Mouse (Mus musculus) CH12.LX (cell line): Measurements from ENCODE around the gene Acvrl1. TPM values are rescaled to one million over a fixed set of nuclear protein-coding genes. Genes with fewer than 3 reads are reported as not detected.

Source experiments
- DNase-seq: peaks from one replicate; pipeline ENCODE4 v3.0.0-alpha.2; 2013; ENCODE audit errors: extremely low read depth
- H3K27ac ChIP-seq: 2 replicates; pipeline ENCODE4 v1.5.1; 2012; ENCODE audit warnings: low read depth, mild to moderate bottlenecking, control low read depth, moderate library complexity; ENCODE audit not compliant: insufficient read depth
- H3K27me3 ChIP-seq: replicated peaks from 2 replicates; pipeline ENCODE3; 2012; ENCODE audit warnings: inconsistent platforms
- H3K36me3 ChIP-seq, 2 experiments: replicated peaks in 1 of 2; 2 replicates each; pipeline versions ENCODE3 to v1.6.1; 2012; ENCODE audit warnings: inconsistent platforms in 1 of 2, low read length in 1 of 2, mild to moderate bottlenecking in 1 of 2, mixed read lengths in 1 of 2, moderate library complexity in 1 of 2; ENCODE audit not compliant: control insufficient read depth in 1 of 2, insufficient read depth in 1 of 2
- H3K4me1 ChIP-seq, 2 experiments: 2 replicates each; pipeline ENCODE4 v1.6.1; 2012; ENCODE audit warnings: inconsistent platforms in 1 of 2, moderate library complexity in 1 of 2; ENCODE audit not compliant: insufficient read depth in 2 of 2, control insufficient read depth in 1 of 2
- H3K4me2 ChIP-seq: 2 replicates; pipeline ENCODE4 v1.6.1; 2012; ENCODE audit warnings: low read depth, mild to moderate bottlenecking, control low read depth; ENCODE audit not compliant: poor library complexity, insufficient read depth, severe bottlenecking
- H3K4me3 ChIP-seq, 3 experiments: fragments of 150-350 bp in 1 of 3; sonication (generic) in 1 of 3; replicated peaks in 1 of 3; 2 replicates each; pipeline versions ENCODE3 to v1.5.1; 2011 to 2012; ENCODE audit warnings: low read depth in 2 of 3, low read length in 2 of 3, mild to moderate bottlenecking in 2 of 3, moderate library complexity in 2 of 3, control low read depth in 1 of 3, improper control_type of control experiment in 1 of 3, inconsistent platforms in 1 of 3, mixed read lengths in 1 of 3; ENCODE audit not compliant: poor library complexity in 1 of 3
- H3K79me2 ChIP-seq: replicated peaks from 2 replicates; pipeline ENCODE4 v1.6.1; 2012; ENCODE audit warnings: mild to moderate bottlenecking, moderate library complexity; ENCODE audit not compliant: control insufficient read depth, poor library complexity, insufficient read depth, severe bottlenecking; ENCODE audit errors: extremely low read depth
- H3K9ac ChIP-seq: 2 replicates; pipeline ENCODE4 v1.6.1; 2012; ENCODE audit warnings: low read depth, mild to moderate bottlenecking, control low read depth, moderate library complexity; ENCODE audit not compliant: insufficient read depth
- H3K9me3 ChIP-seq: replicated peaks from 2 replicates; pipeline ENCODE3; 2012; ENCODE audit warnings: low read length, inconsistent platforms, mixed read lengths
- CHD1 ChIP-seq: IDR thresholded peaks from 2 replicates; pipeline ENCODE4 v1.6.1; 2012; ENCODE audit warnings: low read depth, low read length, improper control_type of control experiment, inconsistent platforms
- CHD2 ChIP-seq: IDR thresholded peaks from 2 replicates; pipeline ENCODE4 v1.6.1; 2011; ENCODE audit warnings: low read length, improper control_type of control experiment
- E2F4 ChIP-seq: IDR thresholded peaks from 2 replicates; pipeline ENCODE4 v1.6.1; 2011; ENCODE audit warnings: low read depth, low read length, improper control_type of control experiment; ENCODE audit not compliant: insufficient replicate concordance
- ELF1 ChIP-seq: IDR thresholded peaks from 2 replicates; pipeline ENCODE4 v1.6.1; 2014; ENCODE audit warnings: low read depth, mild to moderate bottlenecking, inconsistent platforms, low read length, improper control_type of control experiment
- GABPA ChIP-seq: IDR thresholded peaks from 2 replicates; pipeline ENCODE4 v1.6.1; 2012; ENCODE audit warnings: low read depth, low read length, improper control_type of control experiment, inconsistent platforms; ENCODE audit not compliant: insufficient replicate concordance
- HCFC1 ChIP-seq: IDR thresholded peaks from 2 replicates; pipeline ENCODE4 v1.6.1; 2012; ENCODE audit warnings: low read depth, mild to moderate bottlenecking, inconsistent platforms, low read length, improper control_type of control experiment
- IRF4 ChIP-seq: IDR thresholded peaks from 2 replicates; pipeline ENCODE4 v1.6.1; 2014; ENCODE audit warnings: low read depth, mild to moderate bottlenecking, inconsistent platforms, low read length, improper control_type of control experiment
- MAFK ChIP-seq: IDR thresholded peaks from 2 replicates; pipeline ENCODE4 v1.6.1; 2011; ENCODE audit warnings: low read length, improper control_type of control experiment; ENCODE audit not compliant: insufficient replicate concordance
- MAZ ChIP-seq: IDR thresholded peaks from 2 replicates; pipeline ENCODE4 v1.6.1; 2012; ENCODE audit warnings: low read depth, mild to moderate bottlenecking, inconsistent platforms, low read length, improper control_type of control experiment, moderate library complexity
- MXI1 ChIP-seq: IDR thresholded peaks from 2 replicates; pipeline ENCODE4 v1.6.1; 2011; ENCODE audit warnings: mild to moderate bottlenecking, low read depth, low read length, improper control_type of control experiment
- MYC ChIP-seq: IDR thresholded peaks from 2 replicates; pipeline ENCODE4 v1.6.1; 2011; ENCODE audit warnings: low read depth, mild to moderate bottlenecking, improper control_type of control experiment, low read length
- NELFE ChIP-seq: IDR thresholded peaks from 2 replicates; pipeline ENCODE4 v1.6.1; 2011; ENCODE audit warnings: low read depth, low read length, improper control_type of control experiment
- NRF1 ChIP-seq: IDR thresholded peaks from 2 replicates; pipeline ENCODE4 v1.6.1; 2014; ENCODE audit warnings: low read depth, mild to moderate bottlenecking, inconsistent platforms, low read length, improper control_type of control experiment, moderate library complexity
- PAX5 ChIP-seq: IDR thresholded peaks from 2 replicates; pipeline ENCODE4 v1.6.1; 2012; ENCODE audit warnings: low read length, inconsistent platforms, mixed read lengths
- POLR2A ChIP-seq: IDR thresholded peaks from 2 replicates; pipeline ENCODE4 v1.6.1; 2011; ENCODE audit warnings: low read depth, mild to moderate bottlenecking, improper control_type of control experiment, low read length
- POLR2AphosphoS2 ChIP-seq: IDR thresholded peaks from 2 replicates; pipeline ENCODE4 v1.6.1; 2011; ENCODE audit warnings: low read depth, low read length, improper control_type of control experiment
- SIN3A ChIP-seq: IDR thresholded peaks from 2 replicates; pipeline ENCODE4 v1.6.1; 2012; ENCODE audit warnings: low read length, improper control_type of control experiment, inconsistent platforms
- SMC3 ChIP-seq: IDR thresholded peaks from 2 replicates; pipeline ENCODE4 v1.6.1; 2011; ENCODE audit warnings: low read depth, low read length, improper control_type of control experiment
- TBP ChIP-seq: conservative IDR thresholded peaks from 2 replicates; pipeline ENCODE4 v1.6.1; 2011; ENCODE audit warnings: low read depth, low read length, improper control_type of control experiment
- TCF12 ChIP-seq: IDR thresholded peaks from 2 replicates; pipeline ENCODE4 v1.6.1; 2014; ENCODE audit warnings: low read depth, mild to moderate bottlenecking, inconsistent platforms, low read length, improper control_type of control experiment
- UBTF ChIP-seq: IDR thresholded peaks from 2 replicates; pipeline ENCODE4 v1.6.1; 2012; ENCODE audit warnings: low read depth, mild to moderate bottlenecking, inconsistent platforms, low read length, improper control_type of control experiment, moderate library complexity
- USF2 ChIP-seq: conservative IDR thresholded peaks from 2 replicates; pipeline ENCODE4 v1.6.1; 2011; ENCODE audit warnings: low read depth, low read length, improper control_type of control experiment
- ZMIZ1 ChIP-seq: IDR thresholded peaks from 2 replicates; pipeline ENCODE4 v1.6.1; 2012; ENCODE audit warnings: low read depth, mild to moderate bottlenecking, inconsistent platforms, low read length, improper control_type of control experiment
- dilution Hi-C: fragments of 300-500 bp; cut with MboI; formaldehyde crosslinking; loops from 2 replicates; pipeline ENCODE4 v1.14.3; 2020; ENCODE audit warnings: low sequenced_read_pairs; ENCODE audit not compliant: extremely low pct_unique_long_range_greater_than_20kb, extremely low pct_ligation_motif_present
- in situ Hi-C: fragments of 300-500 bp; cut with MboI; formaldehyde crosslinking; loops from 3 replicates; pipeline ENCODE4 v1.14.3; 2019; ENCODE audit warnings: low sequenced_read_pairs, low pct_ligation_motif_present, low pct_unique_long_range_greater_than_20kb, mixed read lengths
- polyA plus RNA-seq: library from polyadenylated mRNA; unstranded; fragments of >175 nt; gene quantifications from 2 replicates; pipeline ENCODE4 v1.2.1, GENCODE M21; 2012; ENCODE audit warnings: low read depth; ENCODE audit not compliant: insufficient read length
- total RNA-seq, 2 experiments: library from RNA; depleted of rRNA; stranded (reverse); fragments of 300-350 nt in 1 of 2; fragments of >200 nt in 1 of 2; gene quantifications; 2 replicates each; pipeline ENCODE4 v1.2.3; 2012 to 2014

Gene Acvrl1
- total and polyA plus RNA-seq, 3 experiments, result 4.0 to 9.5 (median 5.2) TPM

DNA sequence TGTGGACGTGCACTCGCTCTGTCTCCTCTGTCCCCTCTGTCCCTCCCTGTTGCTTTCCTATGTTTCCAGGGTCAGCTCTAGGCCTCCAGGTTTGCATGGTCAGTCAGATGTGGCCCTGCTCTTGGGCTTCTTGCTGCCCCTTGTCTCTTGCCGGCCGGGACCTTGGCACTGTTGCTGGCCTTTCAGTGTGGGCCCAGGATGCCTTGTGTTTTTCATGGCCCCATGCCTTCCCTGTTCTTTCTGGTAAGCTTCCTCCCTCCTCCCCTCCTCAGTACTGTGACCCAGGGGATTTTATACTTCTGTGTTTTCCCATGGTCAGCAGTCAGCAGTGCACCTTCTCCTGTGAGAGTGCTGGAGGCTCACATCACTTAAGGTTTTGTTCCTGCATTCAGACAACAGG, 53.2 kb downstream of the Acvrl1 start:
- Histone ChIP-seq H3K4me2 (no peak overlapping the region), H3K9me3 (peaks cover 3% of the 10 kb centered on the region), H3K4me1 (peaks cover 3 to 8% of the 10 kb centered on the region in 2 experiments), H3K9ac (no peak overlapping the region), H3K27me3 (peaks cover 3% of the 10 kb centered on the region), H3K79me2 (no peaks in the 10 kb centered on the region; the same call in 1 of the 2 replicates), H3K4me3 (no peak overlapping the region), H3K36me3 (peaks cover 0 to 3% of the 10 kb centered on the region in 2 experiments), H3K27ac (no peak overlapping the region)
- in situ Hi-C loops (no loop called here), dilution Hi-C loops (no loop called here)
- TF ChIP-seq MAZ (no peak), CHD1 (no peak)
- DNase-seq, result no peak

DNA sequence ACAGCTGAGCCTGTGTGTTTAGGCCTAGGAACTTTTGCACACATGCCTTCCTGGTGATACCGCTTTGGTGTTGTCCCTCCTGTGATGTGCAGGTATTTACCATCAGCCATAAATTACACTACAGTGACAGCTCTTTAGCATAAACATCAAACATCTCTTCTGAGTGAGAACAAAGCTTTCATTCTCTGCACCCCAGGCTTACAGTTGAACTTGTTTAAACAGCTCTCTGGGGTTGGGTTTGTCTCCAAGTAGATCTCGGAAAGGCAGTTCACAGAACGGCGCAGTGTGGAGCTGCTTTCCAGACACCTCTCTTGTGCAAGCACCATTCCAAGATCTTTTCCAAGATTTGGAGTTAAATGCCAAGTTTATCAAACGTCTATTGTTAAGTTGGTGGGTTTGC, 54.4 kb downstream of the Acvrl1 start:
- H3K9me3 ChIP-seq, result peaks cover 3% of the 10 kb centered on the region
- peaks cover 3% of the 10 kb centered on the region for H3K27me3 ChIP-seq
- peaks cover 8 to 13% of the 10 kb centered on the region in 2 experiments for H3K4me1 ChIP-seq
- H3K79me2 ChIP-seq, result no peaks in the 10 kb centered on the region; the same call in 1 of the 2 replicates
- H3K9ac ChIP-seq, result no peak overlapping the region
- H3K27ac ChIP-seq, result no peak overlapping the region
- no peak overlapping the region for H3K4me3 ChIP-seq
- H3K4me2 ChIP-seq, result no peak overlapping the region
- no peak for DNase-seq
- in situ Hi-C loops (no loop called here), dilution Hi-C loops (no loop called here)
- peaks cover 0 to 3% of the 10 kb centered on the region in 2 experiments for H3K36me3 ChIP-seq
- no peak for TF ChIP-seq MAZ
- no peak for TF ChIP-seq TCF12
- TF ChIP-seq ELF1, result no peak
- no peak for TF ChIP-seq POLR2AphosphoS2
- TF ChIP-seq CHD2, result no peak
- TF ChIP-seq TBP, result no peak
- no peak for TF ChIP-seq GABPA
- no peak for TF ChIP-seq NELFE
- TF ChIP-seq ZMIZ1, result no peak

DNA sequence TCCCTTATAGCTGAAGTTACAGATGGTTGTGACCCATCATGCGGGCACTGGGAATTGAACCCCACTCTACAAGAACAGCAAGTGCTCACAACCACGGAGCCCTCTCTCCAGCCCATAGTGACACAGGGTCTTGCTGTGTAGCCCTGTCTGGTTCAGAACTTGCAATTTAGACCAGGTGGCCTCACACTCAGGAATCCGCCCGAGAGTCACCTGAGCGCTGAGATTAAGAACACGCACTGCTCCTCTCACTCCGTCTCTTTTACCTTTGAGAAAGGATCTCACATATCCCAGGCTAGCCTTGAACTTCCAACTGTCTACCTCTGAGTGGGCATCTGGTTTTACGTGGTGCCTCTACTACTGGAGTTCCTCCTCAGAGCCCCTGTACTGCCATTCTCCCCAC, 56.0 kb downstream of the Acvrl1 start:
- peaks cover 3% of the 10 kb centered on the region for H3K9me3 ChIP-seq
- no peak for DNase-seq
- no peak overlapping the region for H3K27ac ChIP-seq
- H3K4me2 ChIP-seq, result no peak overlapping the region
- H3K79me2 ChIP-seq, result no peaks in the 10 kb centered on the region; the same call in 1 of the 2 replicates
- peaks cover 0 to 3% of the 10 kb centered on the region in 2 experiments for H3K36me3 ChIP-seq
- in situ Hi-C loops, result no loop called here
- H3K4me3 ChIP-seq, result no peak overlapping the region
- H3K9ac ChIP-seq, result no peak overlapping the region
- H3K4me1 ChIP-seq, result peaks cover 20 to 29% of the 10 kb centered on the region in 2 experiments
- no peaks in the 10 kb centered on the region for H3K27me3 ChIP-seq
- dilution Hi-C loops, result no loop called here
- TF ChIP-seq POLR2AphosphoS2 (no peak), MAZ (no peak), NRF1 (no peak), MYC (no peak), USF2 (no peak), IRF4 (no peak), TBP (no peak), MAFK (no peak), MXI1 (no peak), E2F4 (no peak), HCFC1 (no peak), PAX5 (no peak), TCF12 (no peak), POLR2A (no peak), SMC3 (no peak), SIN3A (no peak), UBTF (no peak)
